Mouse (Mus musculus) small intestine, adult 2 months (tissue): ENCODE measurements around the gene Tmem33. TPM values are rescaled to one million over a fixed set of nuclear protein-coding genes. Genes with fewer than 3 reads are reported as not detected.

Source experiments
- H3K27ac ChIP-seq: fragments of 200-500 bp; 2 replicates; pipeline ENCODE4 v1.5.1; 2012; ENCODE audit warnings: low read depth, low read length, control low read depth, inconsistent platforms; ENCODE audit not compliant: insufficient read depth
- H3K27me3 ChIP-seq: fragments of 200-500 bp; 2 replicates; pipeline ENCODE4 v1.6.1; 2012; ENCODE audit warnings: mild to moderate bottlenecking, moderate library complexity, low read length, inconsistent platforms; ENCODE audit not compliant: control insufficient read depth, insufficient read depth
- H3K36me3 ChIP-seq: fragments of 200-500 bp; 2 replicates; pipeline ENCODE4 v1.6.1; 2012; ENCODE audit warnings: mild to moderate bottlenecking, low read length, control low read depth, inconsistent platforms; ENCODE audit not compliant: control insufficient read depth, insufficient read depth
- H3K4me1 ChIP-seq: fragments of 200-500 bp; 2 replicates; pipeline ENCODE4 v1.6.1; 2012; ENCODE audit warnings: low read length, inconsistent platforms, mixed read lengths; ENCODE audit not compliant: control insufficient read depth, insufficient read depth, insufficient read length
- H3K4me3 ChIP-seq: fragments of 200-500 bp; 2 replicates; pipeline ENCODE4 v1.5.1; 2012; ENCODE audit warnings: low read depth, mild to moderate bottlenecking, control low read depth, inconsistent platforms, low read length, moderate library complexity
- CTCF ChIP-seq: fragments of 200-500 bp; IDR thresholded peaks from 2 replicates; pipeline ENCODE4 v1.5.1; 2012; ENCODE audit warnings: low read depth, mild to moderate bottlenecking, control low read depth, inconsistent platforms, low read length, moderate library complexity, mixed read lengths; ENCODE audit not compliant: insufficient replicate concordance, insufficient read length; ENCODE audit errors: extremely low read depth
- POLR2A ChIP-seq: fragments of 200-500 bp; IDR thresholded peaks from 2 replicates; pipeline ENCODE4 v1.6.1; 2012; ENCODE audit warnings: low read depth, mild to moderate bottlenecking, control low read depth, inconsistent platforms, low read length, moderate library complexity
- WGBS: fragments of 180-500 bp; shearing (Covaris S2); methylation state at CpG from one replicate; pipeline ENCODE4 v1.1.7; 2018; 5-methylcytosine and 5-hydroxymethylcytosine counted together
- polyA plus RNA-seq: library from polyadenylated mRNA; depleted of rRNA; stranded (reverse); fragments of >200 nt; gene quantifications from 2 replicates; pipeline ENCODE4 v1.2.3, GENCODE M21; 2012

Gene Tmem33
- polyA plus RNA-seq, 1 experiment = 133 TPM

- WGBS = 95% methylated on average over 4 of the region's 4 CpGs
- TF ChIP-seq POLR2A = no peak
- H3K36me3 ChIP-seq = peaks cover 22% of the 10 kb centered on the region
Measured at GRCm38 (mm10) chr5:67280400-67280799, 20.0 kb downstream of the Tmem33 start.

GRCm38 (mm10) chr5:67295029-67295428 is 34.7 kb downstream of the Tmem33 start:
- 48% methylated on average over 3 of the region's 3 CpGs for WGBS
- no peak for TF ChIP-seq POLR2A
- TF ChIP-seq CTCF = no peak
- Histone ChIP-seq H3K4me3 (no peak overlapping the region), H3K4me1 (no peaks in the 10 kb centered on the region), H3K36me3 (peaks cover 16% of the 10 kb centered on the region), H3K27ac (no peak overlapping the region), H3K27me3 (no peaks in the 10 kb centered on the region)

More at GRCm38 (mm10) chr5:67280400-67280799, 20.0 kb downstream of the Tmem33 start:
- no peaks in the 10 kb centered on the region for H3K27me3 ChIP-seq
- H3K27ac ChIP-seq = no peak overlapping the region
- H3K4me3 ChIP-seq = no peak overlapping the region
- no peaks in the 10 kb centered on the region for H3K4me1 ChIP-seq

DNA sequence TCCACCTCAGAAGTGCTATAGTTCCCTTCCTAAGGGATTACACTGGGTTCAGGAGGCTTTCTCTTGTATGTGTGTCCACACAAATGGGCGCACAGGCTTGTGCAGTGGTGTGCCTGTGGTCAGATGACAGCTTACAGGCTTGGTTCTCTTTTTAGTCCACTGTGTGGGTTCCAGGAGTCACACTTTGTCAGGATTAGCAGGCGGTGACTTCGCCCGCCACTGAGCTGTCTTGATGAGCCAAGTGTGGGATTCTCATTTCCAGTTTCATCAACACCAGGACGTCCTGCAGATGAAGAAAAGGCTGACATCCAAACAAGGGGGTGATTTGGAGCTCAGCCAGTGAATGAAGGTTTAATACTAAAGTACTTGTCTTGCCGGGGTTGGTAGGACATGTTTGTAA is 35.3 kb downstream of the Tmem33 start:
- Histone ChIP-seq H3K36me3 (peaks cover 13% of the 10 kb centered on the region), H3K27ac (no peak overlapping the region), H3K4me1 (no peaks in the 10 kb centered on the region), H3K4me3 (no peak overlapping the region), H3K27me3 (no peaks in the 10 kb centered on the region)
- TF ChIP-seq POLR2A = no peak
- no peak for TF ChIP-seq CTCF
- WGBS = 72% methylated on average over 6 of the region's 6 CpGs

GRCm38 (mm10) chr5:67296171-67296570 is 35.8 kb downstream of the Tmem33 start:
- no peaks in the 10 kb centered on the region for H3K4me1 ChIP-seq
- H3K36me3 ChIP-seq = peaks cover 13% of the 10 kb centered on the region
- TF ChIP-seq CTCF (no peak), POLR2A (no peak)
- 98% methylated on average over 1 of the region's 1 CpGs for WGBS
- no peak overlapping the region for H3K4me3 ChIP-seq
- H3K27me3 ChIP-seq = no peaks in the 10 kb centered on the region
- H3K27ac ChIP-seq = no peak overlapping the region

- H3K27ac ChIP-seq = no peak overlapping the region
- 78% methylated on average over 5 of the region's 5 CpGs for WGBS
- H3K4me3 ChIP-seq = no peak overlapping the region
- peaks cover 11% of the 10 kb centered on the region for H3K36me3 ChIP-seq
- TF ChIP-seq CTCF = no peak
- TF ChIP-seq POLR2A = no peak
- H3K4me1 ChIP-seq = no peaks in the 10 kb centered on the region
- H3K27me3 ChIP-seq = no peaks in the 10 kb centered on the region
Measured at GRCm38 (mm10) chr5:67297026-67297813, 36.9 kb downstream of the Tmem33 start.

- H3K36me3 ChIP-seq = peaks cover 4% of the 10 kb centered on the region
- H3K4me3 ChIP-seq = no peak overlapping the region
- TF ChIP-seq POLR2A (no peak), CTCF (no peak)
- H3K4me1 ChIP-seq = 0 out of 2 replicates have a peak, but pooled peaks cover 3% of the 10 kb centered on the region
- no peaks in the 10 kb centered on the region for H3K27me3 ChIP-seq
- no peak overlapping the region for H3K27ac ChIP-seq
- WGBS = 80% methylated on average over 6 of the region's 6 CpGs
Measured at GRCm38 (mm10) chr5:67299847-67300412, 39.6 kb downstream of the Tmem33 start.

- WGBS = 86% methylated on average over 8 of the region's 8 CpGs
- TF ChIP-seq CTCF = no peak
- TF ChIP-seq POLR2A = no peak
- 0 out of 2 replicates have a peak, but pooled peaks cover 3% of the 10 kb centered on the region for H3K4me1 ChIP-seq
- no peak overlapping the region for H3K4me3 ChIP-seq
- peaks cover 2% of the 10 kb centered on the region; the same call in 1 of the 2 replicates for H3K36me3 ChIP-seq
- no peak overlapping the region for H3K27ac ChIP-seq
- H3K27me3 ChIP-seq = no peaks in the 10 kb centered on the region
Measured at GRCm38 (mm10) chr5:67300926-67301597, 40.7 kb downstream of the Tmem33 start.
